Mouse (Mus musculus) colon, adult 2 months (tissue): Measurements from ENCODE around the gene Nbl1. TPM values are rescaled to one million over a fixed set of nuclear protein-coding genes. Genes with fewer than 3 reads are reported as not detected.

Experiments
- polyA plus RNA-seq: library from polyadenylated mRNA; depleted of rRNA; stranded (reverse); fragments of >200 nt; gene quantifications from 2 replicates; pipeline ENCODE4 v1.2.3, GENCODE M21; 2012; rRNA removed

Nbl1 gene
- polyA plus RNA-seq, result 210 and 301 TPM in 2 replicates

DNA sequence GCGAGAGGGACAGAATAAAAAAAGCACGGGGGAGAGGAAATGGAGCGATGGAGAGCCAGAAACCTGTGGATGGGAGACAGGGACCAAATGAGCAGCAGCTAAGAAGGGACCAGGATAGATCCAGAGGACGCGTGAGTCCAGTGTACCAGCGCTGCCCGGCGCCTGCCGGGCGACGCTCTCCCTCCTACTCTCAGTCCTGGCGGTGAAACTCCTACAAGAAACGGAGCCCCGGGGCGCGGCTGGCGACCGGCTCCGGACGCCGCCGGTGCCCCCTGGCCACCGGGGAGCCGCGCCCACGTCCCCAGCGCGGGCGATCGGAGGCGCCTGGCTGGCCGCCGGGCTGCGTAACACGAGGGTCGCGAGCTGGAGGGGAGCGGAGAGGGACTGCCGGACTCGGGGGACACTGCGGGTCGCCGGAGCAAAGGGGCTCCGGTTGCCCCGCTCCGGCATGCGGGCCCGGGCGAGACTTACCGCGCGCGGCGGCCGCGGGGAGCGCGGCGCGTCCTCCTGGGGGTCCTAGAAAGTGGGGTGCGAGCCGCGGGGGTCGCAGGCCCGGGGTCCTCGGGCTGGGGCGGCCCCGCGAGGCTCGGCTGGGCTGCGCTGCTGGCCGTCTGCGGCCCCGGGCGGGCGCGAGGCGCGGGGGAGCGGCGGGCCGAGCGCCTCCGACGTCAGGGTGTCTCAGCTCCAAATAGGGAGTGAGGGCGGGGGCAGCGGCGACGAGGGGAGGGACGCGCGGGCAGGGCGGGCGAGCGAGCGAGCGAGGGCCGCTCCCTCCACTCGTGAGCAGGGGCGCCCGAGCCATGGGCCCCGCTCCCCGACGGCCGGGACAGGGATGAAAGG, at the start of gene Nbl1:
TSS of gene Nbl1 (minus strand) at position 638 of the 840 bp plus-strand sequence.

GRCm38 (mm10) chr4:139130701-139131549, 38.1 kb upstream of the Nbl1 start, which contains the start of gene Minos1:
Gene Minos1 (minus strand): TSS chr4:139131113.

DNA sequence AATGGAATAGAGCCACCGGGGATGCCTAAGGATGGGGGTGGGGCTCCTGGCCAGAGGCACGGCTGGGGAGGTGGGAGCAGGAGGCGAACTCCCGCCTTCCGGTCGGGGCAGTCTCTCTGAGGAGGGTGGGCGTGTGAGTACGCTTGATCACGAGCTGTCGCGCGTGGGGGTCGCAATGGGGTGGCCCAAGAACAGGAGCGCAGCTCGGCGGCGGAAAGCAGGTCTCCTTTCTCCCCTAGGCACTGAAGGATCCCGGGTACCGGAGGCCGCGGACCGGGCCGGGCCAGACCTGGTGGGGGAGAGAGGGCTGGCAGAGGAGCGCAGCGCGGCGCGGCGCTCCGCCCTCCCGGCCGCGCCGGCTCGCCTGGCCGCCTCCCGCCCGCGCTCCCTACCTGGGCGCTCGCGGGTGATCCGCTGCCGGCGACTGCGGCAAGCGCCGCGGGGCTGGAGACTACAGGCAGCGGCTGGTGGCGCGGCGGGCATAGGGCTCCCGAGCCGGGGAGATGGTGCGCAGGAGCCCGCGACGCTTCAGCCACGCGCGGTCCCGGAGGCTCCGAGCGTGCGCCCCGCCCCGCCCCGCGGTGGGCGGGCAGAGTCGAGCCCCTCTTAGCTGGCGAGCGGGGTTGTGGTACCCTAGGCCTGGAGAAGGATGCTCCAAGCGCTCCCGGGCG, 17.6 kb downstream of the Nbl1 start, which contains the start of gene Htr6:
TSS of gene Htr6 (minus strand) at position 530 of the 671 bp plus-strand sequence.

Other genes with a start within 250 kb of the Nbl1 start
- gene Pla2g5, start 229.5 kb downstream of the Nbl1 start, polyA plus RNA-seq, result 34.1 and 44.1 TPM in 2 replicates
- gene Gm13030, start 219.0 kb downstream of the Nbl1 start, polyA plus RNA-seq, result not detected in 2 replicates
- gene Pla2g2e, start 215.1 kb downstream of the Nbl1 start, polyA plus RNA-seq, result 0.49 and 1.3 TPM in 2 replicates
- gene Otud3, start 179.0 kb downstream of the Nbl1 start, polyA plus RNA-seq, result 11.8 and 12.4 TPM in 2 replicates
- 677 and 736 TPM in 2 replicates for gene Rnf186, start 125.9 kb downstream of the Nbl1 start, polyA plus RNA-seq
- gene Tmco4, start 120.1 kb downstream of the Nbl1 start, polyA plus RNA-seq, result 40.4 and 48.0 TPM in 2 replicates
- gene Htr6, start 17.4 kb downstream of the Nbl1 start, polyA plus RNA-seq, result 0.19 and 0.29 TPM in 2 replicates
- 32.4 and 37.6 TPM in 2 replicates for gene Minos1, start 38.1 kb upstream of the Nbl1 start, polyA plus RNA-seq
- gene Capzb, start 99.9 kb upstream of the Nbl1 start, polyA plus RNA-seq, result 319 and 374 TPM in 2 replicates
- 30.1 and 35.3 TPM in 2 replicates for gene Pqlc2, start 217.7 kb upstream of the Nbl1 start, polyA plus RNA-seq
- 71.9 and 74.0 TPM in 2 replicates for gene Akr7a5, start 217.8 kb upstream of the Nbl1 start, polyA plus RNA-seq